Mouse (Mus musculus) intestine, postnatal 0 days (tissue): ENCODE measurements around the gene Galnt9. TPM values are rescaled to one million over a fixed set of nuclear protein-coding genes. Genes with fewer than 3 reads are reported as not detected.

ENCODE experiments used
- ATAC-seq: fragments of 200-750 bp; cut with Nextera tagmentation; 2 replicates; pipeline ENCODE4 v1.8.0; 2017; ENCODE audit warnings: mild to moderate bottlenecking, moderate TSS enrichment, moderate library complexity
- H3K27ac ChIP-seq: fragments of 300-500 bp; sonication (generic); 2 replicates; pipeline ENCODE4 v1.5.1; 2014; ENCODE audit warnings: mild to moderate bottlenecking, low read depth, low read length, moderate library complexity
- H3K27me3 ChIP-seq: fragments of 300-500 bp; sonication (generic); replicated peaks from 2 replicates; pipeline ENCODE4 v1.6.1; 2014; ENCODE audit warnings: low read length, mixed read lengths; ENCODE audit not compliant: control insufficient read depth, insufficient read depth
- H3K36me3 ChIP-seq: fragments of 300-500 bp; sonication (generic); 2 replicates; pipeline ENCODE4 v1.6.1; 2014; ENCODE audit warnings: mild to moderate bottlenecking, moderate library complexity; ENCODE audit not compliant: control insufficient read depth, insufficient read depth
- H3K4me1 ChIP-seq: fragments of 300-500 bp; sonication (generic); replicated peaks from 2 replicates; pipeline ENCODE4 v1.6.1; 2014; ENCODE audit warnings: antibody characterized with exemption, low read length, mixed read lengths; ENCODE audit not compliant: control insufficient read depth, insufficient read depth
- H3K4me2 ChIP-seq: fragments of 300-500 bp; sonication (generic); replicated peaks from 2 replicates; pipeline ENCODE4 v1.6.1; 2014; ENCODE audit warnings: low read depth, mild to moderate bottlenecking, moderate library complexity
- H3K4me3 ChIP-seq: fragments of 300-500 bp; sonication (generic); 2 replicates; pipeline ENCODE4 v1.5.1; 2014; ENCODE audit warnings: low read depth, low read length
- H3K9ac ChIP-seq: fragments of 300-500 bp; sonication (generic); 2 replicates; pipeline ENCODE4 v1.6.1; 2014; ENCODE audit warnings: mild to moderate bottlenecking, low read depth, low read length
- H3K9me3 ChIP-seq: fragments of 300-500 bp; sonication (generic); 2 replicates; pipeline ENCODE4 v1.6.1; 2016; ENCODE audit warnings: mixed run types; ENCODE audit not compliant: control insufficient read depth
- CTCF ChIP-seq: sonication (generic); IDR thresholded peaks from 2 replicates; pipeline ENCODE4 v1.5.1; 2016; ENCODE audit warnings: low read depth, mild to moderate bottlenecking, control low read depth, antibody characterized with exemption, moderate library complexity
- WGBS: fragments of 180-500 bp; shearing (Covaris S2); extraction: QIAGEN DNeasy Blood & Tissue Kit; methylation state at CpG from one replicate; pipeline ENCODE4 v1.1.7; 2014; 5-methylcytosine and 5-hydroxymethylcytosine counted together
- polyA plus RNA-seq: library from polyadenylated mRNA; unstranded; fragments of >200 nt; fragmentation: Nextera tagmentation; extraction: Ambion mirVana; gene quantifications from 2 replicates; pipeline ENCODE4 v1.2.1, GENCODE M21; 2015

The Galnt9 gene
- polyA plus RNA-seq, 1 experiment from 2014 or later = 0.31 TPM

- Histone ChIP-seq H3K9ac (no peak overlapping the region), H3K27me3 (no peaks in the 10 kb centered on the region), H3K4me3 (no peak overlapping the region), H3K4me2 (no peak overlapping the region), H3K4me1 (no peaks in the 10 kb centered on the region), H3K9me3 (no peaks in the 10 kb centered on the region), H3K36me3 (no peaks in the 10 kb centered on the region), H3K27ac (no peak overlapping the region)
- no peak for ATAC-seq
- WGBS = 74% methylated on average over 4 of the region's 4 CpGs
- TF ChIP-seq CTCF = no peak
Measured at GRCm38 (mm10) chr5:110526556-110526955, 17.6 kb upstream of the Galnt9 start.

GRCm38 (mm10) chr5:110531091-110531490, 13.1 kb upstream of the Galnt9 start:
- no peaks in the 10 kb centered on the region for H3K9me3 ChIP-seq
- H3K27me3 ChIP-seq = no peaks in the 10 kb centered on the region
- TF ChIP-seq CTCF = no peak
- ATAC-seq = no peak
- no peak overlapping the region for H3K9ac ChIP-seq
- no peak overlapping the region for H3K27ac ChIP-seq
- H3K4me1 ChIP-seq = no peaks in the 10 kb centered on the region
- H3K4me3 ChIP-seq = no peak overlapping the region
- no peaks in the 10 kb centered on the region for H3K36me3 ChIP-seq
- WGBS = 66% methylated on average over 4 of the region's 4 CpGs
- no peak overlapping the region for H3K4me2 ChIP-seq

DNA sequence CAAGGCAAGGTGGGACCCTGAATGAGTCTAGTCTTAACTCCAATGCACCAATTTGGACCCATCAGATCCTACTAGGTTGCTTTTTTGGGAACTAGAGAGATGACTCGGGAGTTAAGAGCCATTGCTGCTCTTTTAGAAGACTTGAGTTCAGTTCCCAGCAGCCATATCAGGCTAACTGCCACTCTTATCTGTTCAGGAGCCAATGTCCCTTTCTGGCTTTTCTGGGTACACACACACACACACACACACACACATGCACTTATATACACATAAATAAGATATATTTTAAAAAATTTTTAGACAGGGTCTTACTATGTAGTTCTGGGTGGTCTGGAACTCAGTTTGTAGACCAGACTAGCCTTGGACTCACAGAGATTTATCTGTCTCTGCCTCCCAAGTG, 9.8 kb upstream of the Galnt9 start:
- no peak for TF ChIP-seq CTCF
- Histone ChIP-seq H3K4me1 (no peaks in the 10 kb centered on the region), H3K9ac (no peak overlapping the region), H3K27me3 (no peaks in the 10 kb centered on the region), H3K27ac (no peak overlapping the region), H3K4me2 (no peak overlapping the region), H3K36me3 (no peaks in the 10 kb centered on the region), H3K4me3 (no peak overlapping the region), H3K9me3 (no peaks in the 10 kb centered on the region)
- WGBS = 63% methylated on average over 1 of the region's 1 CpGs
- ATAC-seq = no peak

DNA sequence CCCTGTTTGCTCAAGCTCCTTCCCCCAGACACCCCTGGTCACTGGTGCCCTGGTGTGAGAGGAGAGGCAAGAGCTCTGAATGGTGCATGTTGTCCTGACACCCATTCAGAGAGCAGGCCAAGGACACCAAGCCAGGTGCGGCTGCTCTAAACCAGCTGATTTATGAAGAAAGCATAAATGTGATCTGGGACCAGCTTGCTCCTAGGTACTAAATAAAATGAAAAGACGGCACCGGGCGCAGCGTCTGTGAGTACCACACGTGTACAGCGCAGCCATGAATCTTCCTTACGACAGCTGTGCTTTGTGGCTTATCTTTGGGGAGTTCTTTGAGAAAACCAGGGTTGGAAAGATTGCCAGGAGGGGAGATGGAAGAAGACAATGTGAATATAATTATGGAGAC, 8.2 kb upstream of the Galnt9 start:
- Histone ChIP-seq H3K4me1 (no peaks in the 10 kb centered on the region), H3K4me2 (no peak overlapping the region), H3K27me3 (no peaks in the 10 kb centered on the region), H3K9ac (no peak overlapping the region), H3K9me3 (no peaks in the 10 kb centered on the region), H3K27ac (no peak overlapping the region), H3K36me3 (no peaks in the 10 kb centered on the region), H3K4me3 (no peak overlapping the region)
- TF ChIP-seq CTCF = no peak
- 89% methylated on average over 8 of the region's 8 CpGs for WGBS
- no peak for ATAC-seq

- no peak for ATAC-seq
- WGBS = 61% methylated on average over 2 of the region's 2 CpGs
- no peak for TF ChIP-seq CTCF
- Histone ChIP-seq H3K9ac (no peak overlapping the region), H3K9me3 (no peaks in the 10 kb centered on the region), H3K4me2 (no peak overlapping the region), H3K4me3 (no peak overlapping the region), H3K4me1 (no peaks in the 10 kb centered on the region), H3K27me3 (peaks cover 25% of the 10 kb centered on the region), H3K36me3 (no peaks in the 10 kb centered on the region), H3K27ac (no peak overlapping the region)
Measured at GRCm38 (mm10) chr5:110540947-110541346, 3.2 kb upstream of the Galnt9 start.

DNA sequence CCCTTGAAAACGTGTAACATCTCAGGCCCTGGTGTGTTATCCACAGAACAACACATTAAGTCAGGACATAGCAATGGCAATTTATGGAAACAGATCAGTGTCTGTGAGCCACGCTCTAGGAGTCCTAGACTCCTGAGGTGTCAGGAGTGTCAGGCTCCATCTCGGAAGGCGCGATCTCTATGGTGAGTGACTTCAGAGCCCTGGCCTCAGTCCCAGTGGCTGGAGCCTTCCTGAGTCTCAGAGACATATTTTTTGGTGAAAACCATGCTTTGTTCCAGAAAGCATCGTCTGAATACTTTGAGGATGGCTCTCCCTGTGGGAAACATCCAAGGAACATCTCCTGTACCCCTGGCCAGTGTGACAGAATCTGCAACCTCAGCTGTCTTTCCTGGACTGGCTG, 2.7 kb upstream of the Galnt9 start:
- TF ChIP-seq CTCF = no peak
- 72% methylated on average over 6 of the region's 6 CpGs for WGBS
- Histone ChIP-seq H3K9ac (no peak overlapping the region), H3K27ac (no peak overlapping the region), H3K4me2 (no peak overlapping the region), H3K9me3 (no peaks in the 10 kb centered on the region), H3K36me3 (no peaks in the 10 kb centered on the region), H3K4me3 (no peak overlapping the region), H3K4me1 (no peaks in the 10 kb centered on the region), H3K27me3 (peaks cover 27% of the 10 kb centered on the region)
- no peak for ATAC-seq

DNA sequence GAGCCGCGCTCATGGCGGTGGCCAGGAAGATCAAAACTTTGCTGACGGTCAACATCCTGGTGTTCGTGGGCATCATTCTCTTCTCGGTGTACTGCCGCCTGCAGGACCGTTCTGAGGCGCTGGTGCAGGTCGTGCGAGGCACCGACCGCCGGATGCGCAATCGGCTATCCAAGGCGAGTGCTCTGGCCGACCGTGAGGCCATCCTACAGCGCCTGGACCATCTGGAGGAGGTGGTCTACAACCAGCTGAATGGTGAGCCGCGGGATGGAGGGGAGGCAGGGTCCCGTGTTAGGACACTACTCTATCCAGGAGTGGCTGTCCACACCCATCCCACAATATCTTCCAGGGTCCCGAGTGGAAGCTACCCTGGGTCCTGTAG, 525 bp downstream of the Galnt9 start:
- H3K9ac ChIP-seq = no peak overlapping the region
- H3K4me2 ChIP-seq = peak overlapping the region; percentile 59
- no peak for TF ChIP-seq CTCF
- no peaks in the 10 kb centered on the region for H3K9me3 ChIP-seq
- no peak for ATAC-seq
- H3K27me3 ChIP-seq = peaks cover 31% of the 10 kb centered on the region
- no peak overlapping the region for H3K27ac ChIP-seq
- H3K4me3 ChIP-seq = no peak overlapping the region
- H3K4me1 ChIP-seq = no peaks in the 10 kb centered on the region
- WGBS = 5% methylated on average over 24 of the region's 24 CpGs
- H3K36me3 ChIP-seq = no peaks in the 10 kb centered on the region
